Mouse (Mus musculus) liver, postnatal 0 days (tissue): Measurements from ENCODE around the gene Gprasp1.

ENCODE experiments used
- CTCF ChIP-seq: sonication (generic); IDR thresholded peaks from 2 replicates; pipeline ENCODE4 v1.5.1; 2016; ENCODE audit warnings: antibody characterized with exemption, low read depth
- EP300 ChIP-seq: IDR thresholded peaks from 2 replicates; pipeline ENCODE4 v1.6.1; 2016; ENCODE audit warnings: antibody characterized with exemption, low read depth, mild to moderate bottlenecking

- TF ChIP-seq CTCF = no peak
- no peak for TF ChIP-seq EP300
Observed at GRCm38 (mm10) chrX:135738730-135739520, 3.6 kb upstream of the Gprasp1 start.
